Mouse (Mus musculus) cortical plate, adult 2 months (tissue): Measurements from ENCODE around the gene Hnrnpd.

Experiments used
- CTCF ChIP-seq: fragments of 200-500 bp; IDR thresholded peaks from 2 replicates; pipeline ENCODE4 v1.5.1; 2011; ENCODE audit warnings: mild to moderate bottlenecking, control low read depth, low read length; ENCODE audit not compliant: insufficient read depth; ENCODE audit errors: extremely low read depth
- POLR2A ChIP-seq: fragments of 200-500 bp; IDR thresholded peaks from 2 replicates; pipeline ENCODE4 v1.6.1; 2011; ENCODE audit warnings: mild to moderate bottlenecking, low read length, control low read depth; ENCODE audit not compliant: insufficient read depth; ENCODE audit errors: extremely low read depth

DNA sequence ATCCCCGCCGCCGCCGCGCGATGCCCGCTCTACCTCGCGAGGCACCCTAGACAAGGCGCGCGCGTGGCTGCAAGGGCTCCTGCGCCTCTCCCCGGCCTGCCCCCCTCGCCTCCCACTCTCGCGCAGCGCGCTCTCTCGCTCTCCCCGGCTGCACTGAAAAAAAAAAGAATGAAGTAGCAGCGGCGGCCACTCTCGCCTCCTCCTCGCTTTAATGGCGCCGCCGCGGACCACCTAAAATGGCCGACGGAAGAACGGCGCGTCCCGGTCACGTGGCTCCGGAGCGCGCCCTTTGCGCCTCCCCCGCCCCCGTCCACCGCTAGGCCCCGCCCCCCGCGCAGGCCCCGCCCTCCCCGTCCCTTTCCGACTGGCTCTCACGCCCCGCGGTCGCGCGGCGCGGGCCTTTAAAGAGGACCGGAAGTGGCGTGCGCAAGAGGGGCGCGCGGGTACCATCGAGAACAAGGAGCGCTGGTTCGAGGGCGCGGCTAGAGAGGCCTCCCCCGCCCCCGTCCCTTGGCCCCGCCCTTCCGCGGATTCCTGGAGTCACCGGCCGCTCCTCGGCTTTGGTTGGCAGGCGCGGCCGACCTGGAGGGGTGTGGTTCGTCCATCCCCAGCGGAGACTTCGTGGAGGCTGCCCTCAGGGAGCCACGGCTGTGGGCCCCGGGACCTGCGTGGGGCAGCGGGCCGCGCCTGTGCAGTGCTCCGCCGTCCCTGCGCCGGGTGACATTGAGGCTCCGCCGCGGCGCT lies at the start of gene Hnrnpd, which contains the start of gene 4930524J08Rik:
- TF ChIP-seq CTCF: no peak
- peak; percentile 72 for TF ChIP-seq POLR2A
